Mouse (Mus musculus) spleen, adult 12 weeks (tissue): ENCODE results near the gene Gm20870.
"Not testable (repeated sequence)": the region's sequence is repeated elsewhere in the genome, so short reads cannot be mapped to it uniquely, and the experiment has no call there.

Experiments used
- DNase-seq: peaks from one replicate; pipeline ENCODE4 v3.0.0; 2022; ENCODE audit warnings: low spot score

The Gm20870 gene

DNA sequence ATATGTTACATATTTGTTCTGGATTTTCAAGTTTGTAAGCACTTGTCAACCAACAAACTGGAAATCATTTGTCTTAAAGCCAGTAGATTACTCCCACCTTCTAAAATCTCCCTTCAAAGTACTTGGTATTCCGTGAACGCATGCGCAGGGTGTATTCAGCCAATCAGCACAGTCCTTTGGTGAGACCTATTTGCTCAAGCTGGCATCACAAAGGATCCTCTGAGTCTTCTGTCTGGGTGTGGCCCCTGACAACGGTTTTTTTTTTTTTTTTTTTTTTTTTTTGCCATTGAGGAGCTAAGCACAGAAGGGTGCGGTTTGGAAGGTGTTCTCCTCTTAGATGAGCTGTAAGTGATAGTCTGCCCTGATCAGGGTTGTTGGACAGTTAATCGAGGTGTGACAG lies at the start of gene Gm20870:
Gene Gm20870 (plus strand): TSS at position 301 of the 400 bp plus-strand sequence.
- not testable (repeated sequence) for DNase-seq
